Mouse (Mus musculus) spleen, adult 18-20 months (tissue): ENCODE data around the gene Hoxd3.
A peak's percentile ranks its signal among the peaks of the same experiment; 100 is the strongest.

Source experiments
- DNase-seq, 2 experiments: peaks; one replicate each; pipeline ENCODE4 v3.0.0; 2022; ENCODE audit warnings: mixed read lengths in 2 of 2

Gene Hoxd3

DNA sequence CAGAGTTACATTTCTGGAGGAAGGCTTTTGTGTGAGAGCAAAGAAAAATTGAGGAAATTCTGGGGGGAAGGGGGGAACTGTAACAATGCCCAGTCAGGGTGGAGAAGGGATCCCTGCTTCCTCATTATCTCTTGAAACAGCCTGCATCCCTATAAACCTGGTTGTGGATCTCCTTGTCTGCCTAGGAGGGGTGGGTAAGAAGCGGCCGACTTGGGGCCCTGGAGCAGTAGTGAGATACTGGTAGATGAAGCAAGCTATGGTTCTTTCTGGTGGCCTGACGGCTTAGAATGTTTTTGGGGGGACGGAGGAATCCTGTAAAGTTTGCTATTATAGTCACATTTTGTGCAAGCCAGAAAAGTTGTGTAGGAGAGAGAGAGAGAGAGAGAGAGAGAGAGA, 18.3 kb upstream of the Hoxd3 start:
- no peak for DNase-seq

DNA sequence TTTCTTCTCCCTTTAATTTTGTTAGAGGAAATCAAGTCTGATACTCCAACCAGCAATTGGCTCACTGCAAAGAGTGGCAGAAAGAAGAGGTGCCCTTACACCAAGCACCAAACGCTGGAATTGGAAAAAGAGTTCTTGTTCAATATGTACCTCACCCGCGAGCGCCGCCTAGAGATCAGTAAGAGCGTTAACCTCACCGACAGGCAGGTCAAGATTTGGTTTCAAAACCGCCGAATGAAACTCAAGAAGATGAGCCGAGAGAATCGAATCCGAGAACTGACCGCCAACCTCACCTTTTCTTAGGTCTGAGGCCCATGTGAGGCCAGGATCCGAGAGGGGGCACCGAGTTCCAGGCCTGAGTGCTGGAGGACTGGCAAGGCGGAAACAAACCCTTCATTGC, 17.7 kb upstream of the Hoxd3 start:
- no peak for DNase-seq

DNA sequence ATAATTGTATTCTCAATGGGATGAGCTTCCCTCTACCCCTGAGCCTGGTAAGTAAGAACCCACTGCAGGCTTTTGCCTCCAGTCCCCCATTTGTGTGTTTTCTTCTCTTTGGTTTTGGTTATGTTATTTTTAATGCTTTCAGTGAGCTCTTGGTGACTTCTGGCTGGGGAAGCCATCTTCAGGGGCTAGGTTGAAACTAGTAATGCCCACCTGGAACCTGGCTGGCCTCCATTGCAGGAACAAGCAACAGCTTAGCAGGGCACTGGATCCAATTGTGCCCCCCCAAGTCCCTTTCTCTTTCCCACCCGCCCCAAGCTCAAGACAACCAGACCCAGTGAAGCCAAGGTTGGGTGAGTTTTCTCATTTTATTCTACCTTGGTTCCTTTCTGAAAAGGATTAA, 16.3 kb upstream of the Hoxd3 start:
- DNase-seq, result no peak

DNA sequence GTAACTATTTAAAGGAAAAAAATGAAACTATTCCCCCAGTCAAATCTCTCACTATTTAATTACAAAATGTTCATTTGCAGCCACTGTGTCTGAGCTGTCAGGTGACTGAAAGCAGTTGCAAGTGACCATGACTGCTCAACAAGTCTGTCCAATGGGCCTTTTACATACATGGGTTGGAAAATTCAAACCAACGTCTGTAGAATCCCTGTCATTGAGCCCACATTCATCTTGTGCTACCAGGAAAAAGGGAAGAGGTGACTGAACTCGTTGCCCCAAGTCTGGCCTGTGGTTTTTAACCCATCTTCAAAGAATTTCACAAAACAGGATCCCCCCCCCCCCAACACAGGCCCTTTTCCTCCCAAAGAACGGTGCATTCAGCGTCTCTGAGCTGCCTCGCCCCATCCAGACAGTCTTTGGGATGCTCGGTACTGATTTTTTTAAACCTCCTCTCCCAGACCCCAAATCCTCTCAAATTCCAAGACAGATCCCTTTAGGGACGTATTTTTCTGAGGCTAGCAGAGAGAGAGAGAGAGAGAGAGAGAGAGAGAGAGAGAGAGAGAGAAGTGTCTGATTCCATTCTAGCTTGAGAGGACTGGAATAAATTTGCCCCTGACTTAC, 15.8 kb upstream of the Hoxd3 start:
- no peak for DNase-seq

DNA sequence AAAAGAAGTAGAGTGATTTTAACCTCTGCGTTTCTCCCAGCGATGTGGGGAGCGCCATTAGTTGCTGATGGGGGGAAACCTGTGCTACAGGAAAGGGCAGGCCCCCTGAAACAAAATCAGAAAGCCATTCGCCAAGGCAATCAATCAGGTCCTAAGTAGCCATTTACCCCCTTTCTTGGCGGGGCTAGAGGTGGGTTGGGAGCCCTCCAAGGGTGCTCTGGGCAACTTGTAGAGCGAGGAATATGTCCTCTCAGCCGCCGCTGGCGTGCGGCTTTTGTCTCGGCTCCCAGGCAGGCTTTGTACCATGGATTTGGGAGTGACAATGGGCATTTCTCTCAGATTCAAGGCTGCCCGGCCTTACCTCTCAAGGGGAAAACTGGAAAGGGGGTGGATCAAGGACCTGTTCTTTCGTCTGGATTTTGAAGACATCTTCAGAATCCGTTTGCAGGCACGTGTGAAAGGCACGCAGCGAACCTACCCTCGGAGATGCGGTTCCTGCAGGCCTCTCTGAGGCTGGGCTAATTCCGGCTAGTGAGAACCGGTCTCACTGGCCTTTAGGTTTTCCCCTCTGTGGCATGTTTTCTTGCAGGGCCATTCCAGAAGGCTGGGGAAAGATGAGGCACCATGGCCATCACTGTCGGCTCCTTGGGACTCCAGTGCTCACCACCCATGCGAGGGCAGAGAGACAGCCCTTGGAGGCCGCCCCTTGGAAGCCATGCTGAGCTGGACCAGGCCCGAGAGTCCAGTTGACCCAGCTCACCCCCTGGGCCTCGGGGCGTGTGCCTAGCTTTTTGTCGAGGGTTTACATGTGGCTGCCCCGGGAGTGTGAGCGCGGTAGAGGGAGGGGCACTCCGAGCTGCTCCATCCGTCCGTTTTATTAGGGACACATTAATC, 15.0 kb upstream of the Hoxd3 start:
- DNase-seq, result no peak

DNA sequence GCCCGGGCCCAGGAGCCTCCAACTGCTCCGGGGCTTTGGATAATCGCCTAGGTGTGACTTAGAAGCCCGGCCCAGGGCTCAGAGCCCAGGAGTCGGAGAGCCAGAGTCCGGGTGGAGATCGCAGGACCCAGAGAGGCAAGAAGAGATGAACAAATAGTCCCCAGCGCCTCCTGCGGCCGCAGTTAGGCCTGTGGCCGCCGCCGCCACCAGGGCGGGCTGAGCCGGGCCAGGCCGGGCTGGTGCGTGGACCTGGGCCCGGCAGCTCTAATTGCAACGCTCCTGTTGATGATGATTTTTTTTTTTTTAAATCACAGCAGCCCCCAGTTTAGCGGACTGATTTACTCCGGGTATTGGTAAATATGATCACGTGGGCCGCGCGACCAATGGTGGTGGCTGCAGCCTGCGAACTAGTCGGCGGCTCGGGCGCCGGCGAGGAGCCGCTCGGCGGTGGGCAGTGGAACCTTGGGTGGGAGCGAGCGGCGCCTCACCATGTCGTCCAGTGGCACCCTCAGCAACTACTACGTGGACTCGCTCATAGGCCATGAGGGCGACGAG, 14.1 kb upstream of the Hoxd3 start, which contains the start of gene Hoxd9:
Gene Hoxd9 (plus strand): TSS at position 161 of the 555 bp plus-strand sequence.
- no peak for DNase-seq

DNA sequence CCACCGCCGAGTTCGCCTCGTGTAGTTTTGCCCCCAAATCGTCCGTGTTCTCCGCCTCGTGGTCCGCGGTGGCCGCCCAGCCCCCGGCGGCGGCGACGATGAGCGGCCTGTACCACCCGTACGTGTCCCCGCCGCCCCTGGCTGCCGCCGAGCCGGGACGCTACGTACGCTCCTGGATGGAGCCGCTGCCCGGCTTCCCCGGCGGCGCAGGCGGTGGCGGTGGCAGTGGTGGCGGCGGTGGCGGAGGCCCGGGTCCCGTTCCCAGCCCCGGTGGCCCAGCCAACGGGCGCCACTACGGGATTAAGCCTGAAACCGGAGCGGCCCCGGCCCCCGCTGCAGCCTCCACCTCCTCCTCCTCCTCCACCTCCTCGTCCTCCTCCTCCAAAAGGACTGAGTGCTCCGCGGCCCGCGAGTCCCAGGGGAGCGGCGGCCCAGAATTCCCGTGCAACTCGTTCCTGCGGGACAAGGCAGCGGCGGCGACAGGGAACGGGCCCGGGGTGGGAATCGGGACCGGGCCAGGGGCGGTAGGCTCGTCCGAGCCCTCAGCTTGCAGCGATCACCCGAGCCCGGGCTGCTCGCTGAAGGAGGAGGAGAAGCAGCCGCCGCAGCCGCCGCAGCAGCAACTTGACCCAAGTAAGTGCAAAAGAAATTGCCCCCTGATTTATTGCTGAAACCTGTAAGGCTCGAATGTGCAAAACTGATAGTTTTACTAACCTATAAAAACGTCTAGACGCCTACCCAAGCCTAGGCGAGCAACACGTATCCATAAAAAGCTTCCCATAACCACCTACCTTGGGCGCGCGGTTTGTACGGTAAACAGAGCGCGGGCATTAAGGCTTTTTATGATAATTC, 13.3 kb upstream of the Hoxd3 start:
- no peak for DNase-seq

DNA sequence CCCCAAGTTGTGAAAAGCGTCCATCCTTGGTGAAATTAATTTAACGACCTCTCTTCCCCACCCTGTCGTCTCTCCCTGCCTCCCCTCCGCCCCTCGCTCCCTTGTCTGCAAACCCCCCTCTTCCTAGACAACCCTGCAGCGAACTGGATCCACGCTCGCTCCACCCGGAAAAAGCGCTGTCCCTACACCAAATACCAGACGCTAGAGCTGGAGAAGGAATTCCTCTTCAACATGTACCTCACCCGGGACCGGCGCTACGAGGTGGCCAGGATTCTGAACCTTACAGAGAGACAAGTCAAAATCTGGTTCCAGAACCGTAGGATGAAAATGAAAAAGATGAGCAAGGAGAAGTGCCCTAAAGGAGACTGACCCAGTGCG, 12.7 kb upstream of the Hoxd3 start:
- no peak for DNase-seq

DNA sequence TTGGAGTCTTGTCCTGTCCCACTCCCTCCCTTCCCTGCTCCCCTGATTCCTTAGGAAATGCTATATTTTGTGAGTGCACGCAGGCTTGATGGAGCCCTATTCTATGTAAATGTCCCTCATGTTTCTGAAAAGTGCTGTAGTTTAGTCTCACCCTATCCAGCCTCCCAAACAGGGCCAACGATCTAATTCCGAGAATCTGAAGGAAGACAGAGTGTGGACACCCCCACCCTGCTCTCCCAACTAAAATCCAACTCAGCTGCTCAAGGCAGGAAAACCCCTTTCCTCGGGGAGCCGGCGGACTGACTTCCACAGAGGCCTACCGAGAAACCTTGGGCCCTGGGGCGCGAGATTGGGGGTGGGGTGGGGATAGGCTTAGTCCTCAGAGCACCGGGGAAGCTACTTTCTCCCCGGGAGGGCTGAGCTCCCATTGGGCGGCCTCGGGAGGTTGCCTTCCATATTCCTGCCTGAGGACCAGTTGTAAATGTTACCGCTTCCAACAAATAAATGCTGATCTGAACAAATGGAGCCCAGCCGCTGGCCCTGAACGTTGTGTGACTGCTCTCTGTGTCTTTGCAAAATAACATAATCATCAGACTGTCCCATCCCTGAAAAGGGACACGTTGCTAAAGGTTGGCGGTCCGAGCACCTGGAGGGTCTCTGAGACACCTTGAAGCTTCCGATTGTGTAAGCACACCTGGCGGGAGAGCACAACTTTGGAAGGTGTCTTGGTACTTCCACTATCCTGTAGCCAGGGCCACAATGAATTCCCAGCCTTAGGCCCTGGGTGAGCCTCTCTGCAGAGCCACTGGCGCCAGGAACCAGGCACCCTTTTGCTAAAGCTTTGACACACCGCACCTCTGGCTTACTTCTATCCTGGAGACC, 11.8 kb upstream of the Hoxd3 start:
- DNase-seq, result no peak

DNA sequence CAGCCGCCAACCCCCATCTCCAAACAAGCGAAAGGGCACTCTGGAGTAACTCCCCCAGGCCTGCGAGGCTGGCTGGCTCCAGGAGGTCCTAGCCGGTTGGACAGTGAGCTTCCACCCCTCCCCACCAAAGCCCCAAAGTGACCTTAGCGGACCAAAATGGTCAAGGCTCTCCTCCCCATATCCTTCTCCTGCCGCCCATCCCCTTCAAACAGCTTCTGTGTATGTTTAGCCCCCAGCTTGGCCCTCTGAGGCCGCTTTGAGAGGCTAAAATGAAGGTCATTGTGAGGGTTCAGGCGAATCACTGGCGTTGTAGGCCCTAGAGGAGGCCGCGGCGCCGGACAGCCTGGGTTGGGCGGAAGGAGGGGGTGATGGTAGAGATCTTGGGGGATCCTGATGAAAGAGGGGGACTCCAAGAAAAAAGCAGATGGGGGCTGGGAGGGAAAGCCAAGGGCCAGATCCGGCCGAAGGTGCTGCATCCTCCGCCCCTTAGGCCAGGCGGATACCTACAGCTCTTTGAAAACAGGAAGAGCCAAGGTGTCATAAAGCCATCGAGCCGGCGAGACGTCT, 11.1 kb upstream of the Hoxd3 start:
- no peak for DNase-seq

DNA sequence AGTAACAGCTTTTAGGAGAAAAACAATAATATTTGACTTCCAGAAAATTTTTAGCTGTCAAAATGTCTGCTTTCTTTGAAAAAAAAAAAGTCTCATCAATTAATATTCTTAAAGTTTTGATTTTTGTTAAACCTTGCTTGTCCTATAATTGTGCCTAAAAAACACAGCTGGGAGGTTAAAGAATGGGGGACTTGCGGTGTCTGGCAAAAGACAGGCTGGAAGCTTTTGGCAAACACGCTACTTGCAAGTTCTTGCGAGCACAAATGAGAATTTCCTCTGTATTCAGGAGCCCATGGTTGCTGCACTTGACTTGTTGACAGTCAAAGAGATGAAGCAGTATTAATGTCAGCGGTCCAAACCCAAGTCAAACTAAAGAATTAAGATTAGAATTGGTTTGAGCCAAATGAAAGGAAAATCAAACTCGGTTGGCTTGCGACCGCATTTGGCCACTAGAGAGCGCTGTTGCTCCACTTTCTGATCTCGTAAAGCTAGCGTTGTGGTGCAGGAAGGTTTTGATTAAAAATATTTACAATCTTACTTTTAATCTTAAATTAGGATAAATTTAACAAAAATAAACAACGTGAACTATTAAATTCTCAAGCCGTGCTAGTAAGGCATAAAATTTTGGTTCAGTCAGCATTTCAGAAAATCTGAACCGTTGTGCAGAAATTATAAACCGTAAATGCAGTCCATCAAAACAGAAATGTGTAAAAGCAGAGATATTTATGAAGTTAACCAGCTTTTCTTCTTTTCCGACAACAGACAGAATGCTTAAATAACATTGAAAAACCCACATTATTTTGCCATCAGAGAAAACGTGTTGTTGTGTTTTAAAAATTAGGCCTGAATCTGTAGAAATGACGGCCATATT, 9.5 kb upstream of the Hoxd3 start:
- DNase-seq, result peak in 1 of 2 experiments; percentile 66

DNA sequence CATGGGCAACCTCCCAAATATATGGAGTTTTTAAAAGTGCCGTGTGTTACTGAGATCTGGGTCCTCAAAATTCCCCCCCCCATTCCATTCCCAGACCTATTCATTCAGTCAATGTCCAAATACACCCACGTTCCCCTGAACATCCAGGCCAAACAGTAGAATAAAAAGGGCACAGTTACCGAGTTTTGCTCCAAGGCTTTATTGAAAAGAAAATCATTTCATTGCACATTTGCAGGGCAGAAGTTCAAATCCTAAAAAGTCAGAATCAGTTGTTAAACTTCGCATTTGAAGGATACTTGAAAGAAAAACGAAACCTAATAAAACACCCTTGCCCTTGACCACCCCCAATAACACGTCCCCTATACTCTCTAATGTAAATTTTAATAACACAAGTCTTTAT, 8.9 kb upstream of the Hoxd3 start:
- DNase-seq, result no peak

DNA sequence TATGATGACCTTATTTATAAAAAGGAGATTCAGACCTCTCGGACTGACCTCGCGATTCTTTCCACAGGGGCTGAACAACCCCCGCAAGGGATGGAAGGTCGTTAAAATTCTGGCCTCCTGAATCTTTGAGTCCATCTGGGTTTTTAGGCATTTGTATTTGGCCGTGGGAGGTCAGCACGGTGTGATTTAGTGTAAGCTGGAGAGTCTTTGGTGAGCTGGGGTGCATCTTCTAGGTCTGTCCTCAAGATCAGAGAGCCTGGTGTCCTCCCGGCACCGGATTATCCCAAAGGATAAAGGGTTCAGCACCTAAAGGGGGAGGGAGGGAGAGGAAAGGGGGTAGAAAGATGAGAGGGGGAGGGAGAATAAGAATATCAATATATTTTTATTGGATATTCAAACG, 8.4 kb upstream of the Hoxd3 start:
- no peak for DNase-seq

DNA sequence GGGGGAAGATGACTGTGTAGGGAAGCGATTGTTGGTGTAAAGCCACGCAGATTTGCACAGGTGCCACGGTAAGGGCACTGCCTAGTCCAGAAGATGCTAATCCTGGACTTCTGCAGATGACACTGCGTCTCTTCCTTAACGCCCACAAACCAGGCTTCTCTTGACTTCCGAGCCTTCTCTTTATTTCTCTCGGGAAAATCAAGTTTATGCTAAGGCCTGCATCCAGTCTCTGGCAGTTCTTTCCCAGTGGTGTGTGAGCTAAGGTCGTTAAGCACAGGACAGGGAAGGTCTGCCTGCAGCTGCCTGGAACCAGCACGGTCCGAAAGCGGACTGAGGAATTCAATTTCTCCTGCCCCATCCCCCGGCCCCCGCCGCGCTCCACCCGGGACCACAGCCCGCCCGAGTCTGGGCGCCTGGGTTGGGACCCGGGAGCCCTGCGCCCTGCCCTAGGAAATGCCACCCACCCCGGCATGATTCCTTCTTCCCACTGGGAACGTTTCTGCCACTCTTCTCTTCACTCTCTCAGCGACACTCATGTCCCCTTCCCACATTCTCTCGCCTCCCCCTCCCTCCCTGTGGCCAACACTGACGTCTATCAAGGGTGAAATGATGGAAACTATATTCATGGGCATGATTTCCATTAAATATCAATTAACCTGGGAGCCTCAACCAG, 7.9 kb upstream of the Hoxd3 start:
- DNase-seq, result no peak

DNA sequence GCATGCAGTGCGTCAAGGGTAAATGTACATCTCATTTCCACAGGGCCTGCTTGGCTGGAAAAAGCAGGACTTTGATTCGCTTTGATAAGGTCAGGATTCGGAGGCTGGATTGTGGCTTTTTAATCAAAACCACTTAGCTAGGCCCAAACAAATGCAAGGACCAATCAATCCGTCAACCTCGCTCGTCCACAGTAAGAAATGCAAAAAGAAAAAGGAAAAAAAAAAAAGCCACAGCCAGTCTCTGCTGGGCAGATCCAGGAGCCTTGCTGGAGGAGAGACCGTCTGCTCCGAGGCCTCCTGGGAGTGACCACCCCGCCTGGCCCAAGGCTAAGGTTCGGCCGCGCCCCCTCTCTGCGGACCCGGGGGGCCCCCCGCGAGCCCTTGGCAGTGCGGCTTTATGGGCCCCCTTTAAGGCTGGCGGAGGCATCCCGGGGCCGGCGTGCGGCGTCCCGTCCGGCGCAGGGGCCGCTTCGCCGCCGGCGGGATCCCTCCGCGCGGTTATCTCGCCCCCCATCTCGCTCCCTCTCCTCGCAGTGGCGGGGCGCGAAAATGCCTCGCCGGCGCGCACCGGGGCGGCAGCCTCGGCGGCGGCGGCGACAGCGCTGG, 7.2 kb upstream of the Hoxd3 start, which contains the start of gene Hoxd8:
Gene Hoxd8 (plus strand): TSS at position 223 of the 606 bp plus-strand sequence.
- no peak for DNase-seq

DNA sequence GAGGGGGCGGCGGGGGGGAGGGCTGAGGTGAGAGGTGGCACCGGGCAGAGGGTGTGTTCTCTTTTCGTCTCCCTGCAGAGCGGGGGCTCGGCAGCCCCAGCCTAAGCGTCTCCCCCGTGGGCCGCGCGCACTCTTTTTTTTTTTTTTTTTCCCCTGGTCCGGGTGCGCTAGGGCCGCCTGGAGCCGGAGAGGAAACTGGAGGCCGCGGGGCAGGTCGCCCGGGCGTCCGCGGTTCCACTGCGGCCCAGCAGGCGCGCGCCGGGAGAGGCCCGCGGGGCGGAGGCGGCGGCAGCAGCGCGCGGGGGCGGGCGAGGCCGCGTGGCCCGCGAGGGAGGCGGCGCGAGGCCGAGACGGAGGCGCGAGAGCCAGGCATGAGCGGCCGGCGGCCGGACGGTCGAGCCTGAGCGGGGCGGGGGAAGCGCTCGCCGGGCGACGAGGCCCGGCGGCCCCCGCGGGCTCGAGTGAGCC, 6.7 kb upstream of the Hoxd3 start:
- DNase-seq, result no peak

DNA sequence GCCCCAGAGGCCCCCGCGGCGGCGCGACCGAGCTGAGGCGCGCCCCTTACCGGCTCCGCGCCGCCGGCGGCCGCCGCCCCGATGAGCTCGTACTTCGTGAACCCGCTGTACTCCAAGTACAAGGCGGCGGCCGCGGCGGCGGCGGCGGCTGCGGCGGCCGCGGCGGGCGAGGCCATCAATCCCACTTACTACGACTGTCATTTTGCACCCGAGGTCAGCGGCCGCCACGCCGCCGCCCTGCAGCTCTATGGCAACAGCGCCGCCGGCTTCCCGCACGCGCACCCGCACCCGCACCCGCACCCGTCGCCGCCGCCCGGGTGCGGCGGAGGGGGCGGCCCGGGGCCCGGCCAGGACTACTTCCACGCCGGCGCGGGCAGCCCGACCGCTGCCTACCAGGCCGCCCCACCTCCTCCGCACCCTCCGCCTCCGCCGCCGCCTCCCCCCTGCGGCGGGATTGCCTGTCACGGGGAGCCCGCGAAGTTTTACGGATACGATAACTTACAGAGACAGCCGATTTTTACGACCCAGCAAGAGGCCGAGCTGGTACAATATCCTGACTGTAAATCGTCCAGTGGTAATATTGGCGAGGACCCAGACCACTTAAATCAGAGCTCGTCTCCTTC, 6.1 kb upstream of the Hoxd3 start:
- no peak for DNase-seq

DNA sequence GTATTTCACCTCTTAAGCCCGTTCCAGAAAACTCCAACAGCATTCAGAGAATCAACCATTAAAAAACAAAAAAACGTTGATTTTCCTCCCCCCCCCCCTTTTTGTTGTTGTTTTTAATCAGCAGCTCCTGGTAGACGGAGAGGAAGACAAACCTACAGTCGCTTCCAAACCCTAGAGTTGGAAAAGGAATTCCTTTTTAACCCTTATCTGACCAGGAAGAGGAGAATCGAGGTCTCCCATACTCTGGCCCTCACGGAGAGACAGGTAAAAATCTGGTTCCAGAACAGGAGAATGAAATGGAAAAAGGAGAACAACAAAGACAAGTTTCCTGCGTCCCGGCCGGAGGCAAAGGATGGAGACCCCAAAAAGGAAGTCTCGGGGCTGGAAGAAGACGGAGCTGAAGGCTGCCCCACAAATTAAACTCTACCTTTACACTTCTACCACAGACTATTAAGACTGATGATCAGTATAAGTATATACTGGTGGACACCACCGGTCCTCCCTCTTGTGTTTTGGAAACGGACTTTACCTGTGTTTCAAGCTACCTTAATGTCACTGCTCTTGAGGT, 5.2 kb upstream of the Hoxd3 start:
- no peak for DNase-seq

DNA sequence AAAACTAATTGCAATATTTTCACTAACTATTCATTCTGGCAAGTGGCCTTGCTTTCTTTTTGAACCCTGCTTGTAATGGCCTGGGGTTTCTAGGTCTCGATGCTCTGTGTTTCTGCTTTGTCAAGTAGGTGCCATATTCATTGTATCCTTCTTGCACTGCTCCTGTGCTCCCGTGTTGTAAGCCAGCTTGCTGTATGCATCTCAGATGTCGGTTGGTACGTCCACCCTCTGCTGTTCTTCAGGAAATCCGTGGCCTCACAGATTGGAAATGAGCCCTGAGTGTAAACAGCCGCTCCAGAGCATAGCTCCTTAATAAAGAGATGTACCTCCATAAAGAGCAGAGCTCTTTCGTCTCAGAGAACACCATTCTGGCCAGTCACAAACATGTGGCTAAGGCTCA, 4.1 kb upstream of the Hoxd3 start:
- no peak for DNase-seq
